Mouse (Mus musculus): ENCODE measurements around the gene Mapk1ip1l.

Gene Mapk1ip1l

DNA sequence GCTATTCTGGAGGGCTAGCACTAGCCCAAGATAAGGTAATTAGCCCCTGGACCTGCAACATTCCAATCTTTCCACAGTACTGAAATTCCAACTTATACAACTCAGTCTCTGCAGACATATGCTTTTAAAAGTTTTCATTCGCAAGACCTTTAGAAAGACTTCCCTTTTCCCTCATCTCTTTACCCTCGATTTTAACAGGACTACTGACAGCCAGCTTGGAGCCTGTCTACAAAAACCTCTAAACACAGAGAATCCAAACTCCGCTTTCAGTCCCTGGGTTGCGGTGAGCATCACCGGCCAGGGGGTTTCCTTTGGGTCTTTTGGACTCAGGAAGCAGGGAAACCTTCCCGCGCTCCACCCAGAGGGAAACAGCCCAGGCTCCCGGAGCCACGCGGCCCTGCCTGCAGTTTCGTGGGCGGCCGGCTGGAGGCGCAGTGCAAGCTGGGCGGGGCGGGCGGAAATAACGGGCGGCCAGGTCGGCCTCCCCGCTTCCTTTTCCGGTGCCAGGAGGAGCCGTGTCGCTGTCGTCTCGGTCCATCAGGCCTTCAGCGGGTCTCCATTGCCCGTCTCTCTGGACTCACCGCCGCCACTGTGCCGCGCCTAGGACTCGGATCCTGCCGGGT, at the start of gene Mapk1ip1l:
Gene Mapk1ip1l (plus strand): TSS at position 482 of the 623 bp plus-strand sequence.
- in situ Hi-C loops (cut with MseI, MboI): no loop called here

DNA sequence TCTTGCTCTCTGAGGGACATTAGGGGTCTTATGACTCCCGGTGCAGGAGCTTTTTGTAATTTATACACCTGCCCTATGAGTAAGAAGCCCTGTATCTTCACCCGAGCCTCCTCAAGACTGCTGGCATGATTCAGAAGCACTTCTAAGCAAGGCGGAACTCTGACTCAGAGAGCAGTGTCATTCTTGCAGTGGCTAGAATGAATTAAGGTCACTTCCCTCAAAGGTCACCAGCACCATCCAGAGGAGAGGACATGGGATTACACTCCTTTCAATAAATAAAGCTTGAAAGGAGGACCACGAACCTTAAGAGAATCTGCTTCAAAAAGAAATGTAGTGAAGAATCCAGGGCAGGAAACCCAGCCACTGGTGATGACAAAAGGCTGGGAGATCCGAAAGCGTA, 48.2 kb upstream of the Mapk1ip1l start:
- in situ Hi-C loops (cut with MseI, MboI): no loop called here

DNA sequence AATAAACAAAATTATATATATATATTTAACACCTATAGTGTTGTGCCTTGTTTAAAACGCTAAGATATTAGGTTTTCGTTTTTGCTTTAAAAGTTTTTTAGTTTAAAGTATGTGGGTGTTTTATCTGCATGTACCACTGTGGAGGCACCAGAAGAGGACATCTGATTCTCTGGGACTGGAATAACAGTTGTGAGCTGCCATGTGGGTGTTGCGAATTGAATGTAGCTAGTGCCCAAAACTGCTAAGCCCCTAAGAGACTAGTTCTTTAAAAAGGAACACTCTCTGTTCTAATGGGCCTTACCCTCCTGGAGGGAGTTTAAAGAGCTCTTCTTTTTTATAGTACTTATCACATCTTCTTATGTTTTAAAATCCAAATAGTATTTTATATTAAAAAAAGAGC, 33.2 kb upstream of the Mapk1ip1l start:
- in situ Hi-C loops (cut with MseI, MboI): no loop called here

DNA sequence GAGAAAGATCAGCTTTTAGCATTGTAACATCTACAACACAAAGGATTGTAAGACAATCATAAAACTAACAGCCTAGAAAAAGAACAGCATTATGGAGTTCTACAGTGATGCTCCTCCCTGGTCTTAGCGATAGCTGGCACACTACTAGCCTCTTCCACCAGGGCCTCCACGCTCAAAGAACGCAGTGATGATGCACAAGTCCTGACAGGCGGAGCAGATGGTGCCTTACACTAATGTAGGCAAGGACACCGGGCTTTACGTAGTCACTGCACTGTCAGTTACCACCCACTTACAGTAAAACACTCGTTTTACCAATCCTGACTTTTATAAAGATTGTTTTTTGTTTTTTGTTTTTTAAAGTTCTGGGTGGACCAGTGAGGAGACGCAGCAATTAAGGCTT, 32.2 kb upstream of the Mapk1ip1l start:
- in situ Hi-C loops (cut with MseI, MboI): no loop called here

DNA sequence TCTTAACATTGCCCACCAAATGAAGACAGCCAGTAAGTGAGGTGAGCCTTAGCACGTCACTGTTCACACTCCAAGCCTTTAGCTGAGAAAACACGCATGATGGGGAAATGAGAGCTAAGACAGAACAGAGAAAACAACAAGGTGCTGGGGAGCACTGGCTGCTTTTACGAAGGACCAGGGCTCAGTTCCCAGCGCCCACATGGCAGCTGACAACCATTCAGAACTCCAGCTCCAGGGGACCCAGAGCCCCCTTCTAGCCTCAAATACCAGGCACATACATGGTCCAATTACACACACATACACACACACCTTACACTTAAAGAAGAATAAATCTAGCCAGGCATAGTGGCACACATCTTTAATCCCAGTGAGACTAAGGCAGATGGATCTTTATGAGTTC, 29.0 kb upstream of the Mapk1ip1l start:
- in situ Hi-C loops (cut with MseI, MboI): no loop called here

DNA sequence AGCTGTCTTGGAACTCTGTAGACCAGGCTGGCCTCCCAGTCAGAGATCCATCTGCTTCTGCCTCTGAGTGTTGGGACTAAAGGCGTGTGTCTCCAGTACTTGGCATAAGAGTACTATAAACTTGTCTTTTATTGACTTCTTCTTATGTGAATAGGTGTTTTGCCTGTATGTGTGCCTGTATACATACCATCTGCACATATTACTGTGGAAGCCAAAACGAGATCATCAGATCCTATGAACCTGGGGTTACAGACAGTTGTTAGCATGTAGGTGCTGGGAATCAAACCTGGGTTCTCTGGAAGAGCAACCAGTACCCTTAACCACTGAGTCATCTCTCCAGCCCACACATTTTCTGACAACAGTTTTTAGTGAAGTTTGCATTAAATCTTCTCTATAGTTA, 28.4 kb upstream of the Mapk1ip1l start:
- in situ Hi-C loops (cut with MseI, MboI): no loop called here

DNA sequence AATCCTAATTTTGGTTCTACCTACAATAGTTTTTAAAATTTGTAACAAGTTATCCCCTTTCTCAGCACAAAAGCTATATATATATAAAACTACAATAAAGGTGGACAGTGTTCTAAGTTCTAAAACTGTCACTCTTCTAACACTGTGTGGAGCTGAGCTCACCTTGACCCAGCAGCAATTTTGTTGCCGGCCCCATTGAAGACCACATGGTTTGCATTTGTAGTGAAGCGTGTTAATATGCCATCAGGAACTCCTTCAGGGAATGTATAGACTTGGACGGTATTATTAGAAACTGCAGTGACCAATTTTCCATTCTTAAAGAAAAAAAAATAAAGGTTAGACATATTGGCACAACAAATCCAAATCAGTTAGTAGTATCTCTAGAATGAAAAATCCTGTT, 24.3 kb upstream of the Mapk1ip1l start:
- in situ Hi-C loops (cut with MseI, MboI): no loop called here

DNA sequence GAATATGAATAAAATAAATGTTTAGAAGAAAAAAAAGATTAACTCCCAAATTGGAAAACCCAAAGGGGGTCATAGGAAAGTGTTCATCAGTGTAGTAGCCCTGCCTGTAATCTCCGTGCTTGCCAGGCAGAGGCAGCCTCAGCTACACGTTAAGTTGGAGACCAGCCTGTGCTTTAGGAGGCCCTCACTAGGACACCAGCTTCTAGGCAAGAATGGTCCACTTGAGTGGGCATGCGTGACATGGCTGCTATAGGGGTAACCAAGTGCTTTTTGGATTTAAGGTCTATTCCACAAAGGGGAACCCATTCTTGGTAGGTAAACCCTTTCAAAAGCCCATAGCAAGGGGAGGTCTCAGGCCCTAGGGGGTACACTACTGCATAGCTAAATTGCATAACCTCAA, 22.6 kb upstream of the Mapk1ip1l start:
- in situ Hi-C loops (cut with MseI, MboI): no loop called here

DNA sequence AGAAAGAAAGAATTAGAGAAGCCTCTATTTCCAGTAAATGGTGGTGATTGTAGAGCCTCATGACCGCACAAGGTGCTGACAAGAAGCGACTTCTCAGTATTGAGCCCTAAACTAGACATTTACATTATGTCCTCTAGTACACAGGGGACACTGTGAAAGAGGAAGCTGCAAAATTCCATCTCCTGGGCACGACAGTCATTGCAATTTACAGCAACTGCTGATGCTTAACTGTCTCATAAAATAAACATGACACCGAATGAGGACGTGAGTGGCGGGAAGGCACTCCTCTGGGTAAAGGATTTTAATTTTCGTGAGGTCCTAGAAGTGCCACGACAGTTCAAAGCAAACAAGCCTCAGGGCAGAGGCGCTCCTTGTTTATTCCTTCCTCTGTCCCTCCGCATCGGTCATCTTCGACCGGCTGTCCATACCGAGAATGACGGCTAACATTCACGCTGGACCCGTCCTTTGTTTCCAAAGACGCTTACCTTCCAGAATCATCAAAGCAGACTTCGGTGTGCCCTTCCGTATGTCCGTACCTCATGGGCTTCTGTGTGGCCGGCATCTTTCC, 21.9 kb upstream of the Mapk1ip1l start:
- in situ Hi-C loops (cut with MseI, MboI): no loop called here

DNA sequence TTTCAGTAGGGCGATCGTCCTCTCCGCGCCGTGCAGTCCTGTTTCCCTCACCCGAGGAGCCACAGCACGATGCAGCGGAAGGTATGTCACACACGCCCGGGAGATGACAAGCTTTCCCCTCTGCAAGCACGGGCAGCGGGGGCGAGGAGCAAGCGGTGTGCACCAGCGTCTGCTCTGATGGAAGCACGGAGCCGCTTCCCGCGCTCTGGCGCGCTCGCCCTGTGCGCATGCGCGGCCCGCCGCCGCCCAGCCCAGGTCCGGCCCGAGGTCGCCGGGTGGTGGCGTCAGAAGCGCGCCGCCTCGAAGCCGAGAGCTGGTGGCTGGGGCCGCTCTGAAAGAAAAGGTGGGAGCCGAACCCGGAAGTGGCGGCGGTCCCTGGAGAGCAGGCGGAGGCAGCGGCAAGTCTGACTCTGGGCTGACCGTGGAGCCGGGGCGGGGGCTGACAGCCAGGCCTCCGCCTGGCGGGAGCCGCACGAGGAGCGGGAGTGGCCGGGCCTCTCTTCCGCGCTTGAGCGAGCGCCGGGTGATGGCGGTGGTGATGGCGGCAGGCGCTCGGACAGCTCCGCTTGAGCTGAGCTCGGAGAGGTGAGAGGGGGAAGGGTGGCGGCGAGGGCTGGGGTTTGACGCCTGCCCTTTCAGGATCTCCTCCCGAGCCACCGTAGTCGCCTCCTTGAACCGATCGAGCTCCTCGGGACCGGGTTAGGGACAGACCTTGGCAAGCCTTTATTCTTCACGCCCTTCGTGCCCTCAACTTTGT, 21.3 kb upstream of the Mapk1ip1l start, which contains the start of the genes Wdhd1 and Socs4:
Gene Wdhd1 (minus strand): TSS at position 221 of the 757 bp plus-strand sequence.
Gene Socs4 (plus strand): TSS at position 295 of the 757 bp plus-strand sequence.
- in situ Hi-C loops (cut with MseI, MboI): no loop called here

DNA sequence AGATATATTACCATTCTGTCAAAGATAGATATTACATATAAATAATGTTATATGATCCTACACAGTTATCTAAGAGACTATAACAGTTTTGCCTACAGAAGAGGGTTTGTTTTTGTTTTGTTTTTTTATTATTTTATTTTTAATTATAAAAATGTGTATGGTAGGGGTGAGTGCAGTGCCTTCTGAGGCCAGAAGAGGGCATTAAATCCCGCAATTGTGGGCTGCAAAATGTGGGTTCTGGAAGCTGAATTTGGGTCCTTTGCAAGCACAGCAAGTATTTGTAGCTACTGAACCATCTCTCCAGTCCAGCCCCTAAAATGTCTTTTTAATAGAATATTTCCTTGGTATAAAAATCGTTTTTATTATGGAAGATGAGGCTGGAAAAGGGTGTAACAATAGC, 19.0 kb upstream of the Mapk1ip1l start:
- in situ Hi-C loops (cut with MseI, MboI): no loop called here

DNA sequence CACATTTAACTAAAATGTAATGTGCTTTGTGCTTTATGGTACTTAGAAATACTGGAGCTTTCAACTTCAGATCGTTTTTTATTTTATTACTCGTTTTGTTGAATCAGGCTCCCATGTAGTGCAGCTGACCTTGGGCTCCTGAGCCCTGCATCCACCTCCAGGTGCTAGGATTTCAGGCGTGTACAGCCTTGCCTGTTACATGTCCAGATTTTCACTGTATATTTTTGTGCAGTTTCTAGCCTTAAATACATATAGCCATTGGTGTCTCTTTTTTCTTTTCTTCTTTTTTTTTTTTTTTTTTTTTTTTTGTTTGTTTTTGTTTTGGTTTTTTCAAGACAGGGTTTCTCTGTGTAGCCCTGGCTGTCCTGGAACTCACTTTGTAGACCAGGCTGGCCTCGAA, 16.5 kb upstream of the Mapk1ip1l start:
- in situ Hi-C loops (cut with MseI, MboI): no loop called here

DNA sequence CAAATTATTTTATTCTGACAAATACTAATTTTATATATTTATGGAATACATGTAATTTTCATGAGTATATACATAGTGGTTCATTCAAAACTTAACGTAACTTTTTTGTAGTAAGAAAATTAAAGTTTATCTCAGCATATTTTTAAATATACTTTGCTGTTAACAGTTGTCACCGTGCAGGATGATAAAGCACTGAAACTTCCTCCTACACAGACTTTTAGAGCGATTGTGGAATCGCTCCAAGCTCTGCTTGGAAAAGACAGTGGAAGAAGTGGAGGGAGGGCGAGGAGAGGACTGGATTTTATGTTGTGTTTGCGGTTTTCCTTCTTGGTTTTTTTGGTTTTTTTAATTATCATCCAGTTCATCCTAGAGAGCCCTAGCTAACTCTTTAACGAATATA, 14.5 kb upstream of the Mapk1ip1l start:
- in situ Hi-C loops (cut with MseI, MboI): no loop called here

DNA sequence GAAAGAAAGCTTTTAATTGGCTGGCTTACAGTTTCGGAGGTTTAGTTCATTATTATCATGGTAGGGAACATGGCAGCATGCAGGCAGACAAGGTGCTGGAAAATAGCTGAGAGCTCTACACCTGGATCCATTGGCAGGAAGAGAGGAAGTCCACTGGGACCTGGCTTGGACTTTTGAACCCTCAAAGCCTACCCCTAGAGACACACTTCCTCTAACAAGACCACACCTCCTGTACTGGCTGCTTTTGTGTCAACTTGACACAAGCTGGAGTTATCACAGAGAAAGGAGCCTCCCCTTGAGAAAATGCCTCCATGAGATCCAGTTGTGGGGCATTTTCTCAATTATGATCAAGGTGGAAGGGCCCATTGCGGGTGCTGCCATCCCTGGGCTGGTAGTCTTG, 12.8 kb upstream of the Mapk1ip1l start:
- in situ Hi-C loops (cut with MseI, MboI): no loop called here

DNA sequence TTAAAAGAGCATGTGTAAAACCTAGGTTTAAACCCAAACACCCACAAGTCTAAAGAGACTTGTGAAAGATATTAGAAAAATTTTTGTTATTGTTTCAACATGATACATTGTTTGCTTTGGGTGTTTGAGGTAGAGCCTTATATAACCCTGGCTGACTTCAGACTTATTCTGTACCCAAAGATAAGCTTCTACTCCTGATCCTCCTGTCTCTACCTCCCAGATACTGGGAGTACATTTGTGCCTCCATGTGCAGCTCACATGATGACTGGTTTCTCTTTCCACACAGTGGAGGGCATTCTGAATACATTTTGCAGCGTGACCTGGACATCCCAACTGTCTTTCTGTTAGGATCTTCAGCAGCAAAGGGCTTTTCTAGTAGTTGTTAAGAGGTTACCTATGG, 11.9 kb upstream of the Mapk1ip1l start:
- in situ Hi-C loops (cut with MseI, MboI): no loop called here

DNA sequence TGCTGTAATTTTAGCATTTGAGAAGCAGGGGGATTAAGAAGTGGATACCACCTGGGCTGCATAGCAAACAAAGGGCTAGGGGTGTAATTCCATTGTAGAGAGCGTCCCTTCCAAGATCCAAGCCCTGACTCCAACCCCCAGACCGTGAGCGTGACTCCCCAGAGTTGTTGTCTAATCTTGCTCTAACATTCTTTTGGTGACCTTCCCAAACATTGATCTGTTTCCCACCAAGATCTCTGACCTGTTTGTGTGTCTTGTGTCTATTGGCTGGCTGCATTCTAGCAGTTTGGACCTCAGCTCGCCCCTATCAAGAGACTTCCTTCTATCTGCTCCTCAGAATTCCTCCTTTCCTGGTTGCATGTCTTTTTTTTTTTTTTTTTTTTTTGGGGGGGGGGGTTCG, 11.0 kb upstream of the Mapk1ip1l start:
- in situ Hi-C loops (cut with MseI, MboI): no loop called here

DNA sequence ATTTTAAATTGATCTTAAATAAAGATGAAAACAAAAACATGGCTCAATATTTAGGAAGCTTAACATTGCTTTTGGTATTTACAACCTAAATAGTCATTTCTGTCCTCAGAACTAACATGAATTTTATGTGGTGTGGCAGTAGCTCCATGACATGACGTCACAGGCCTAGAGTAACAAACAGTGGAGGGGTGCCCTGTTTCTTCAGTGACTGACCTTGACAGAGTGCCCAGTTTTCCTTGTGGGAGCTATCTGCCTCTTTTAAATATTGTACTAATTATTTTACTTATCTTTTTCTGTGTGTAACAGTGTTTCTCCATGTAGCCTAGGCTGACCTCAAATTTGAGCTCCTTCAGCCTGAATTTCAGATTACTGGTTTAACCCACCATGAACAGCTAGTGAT, 6.3 kb upstream of the Mapk1ip1l start:
- in situ Hi-C loops (cut with MseI, MboI): no loop called here

DNA sequence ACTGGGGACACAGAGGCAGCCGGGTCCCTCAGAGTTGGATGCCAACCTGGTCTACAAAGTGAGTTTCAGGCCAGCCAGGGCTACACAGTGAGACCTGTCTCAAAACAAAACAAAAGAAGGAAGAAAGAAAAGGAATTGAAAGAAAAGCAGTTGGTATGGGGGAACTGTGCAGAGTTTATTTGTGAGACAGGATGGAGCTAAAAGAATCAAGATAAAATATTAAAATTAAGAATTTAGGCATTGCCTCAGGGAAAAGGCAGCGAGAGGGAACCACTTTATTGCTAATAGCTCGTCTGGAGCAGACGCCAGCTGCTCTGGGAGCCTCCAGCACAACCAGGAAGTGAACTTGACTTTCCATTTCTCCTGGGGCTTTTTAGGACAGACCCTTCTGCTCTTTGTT, 3.9 kb upstream of the Mapk1ip1l start:
- in situ Hi-C loops (cut with MseI, MboI): no loop called here

DNA sequence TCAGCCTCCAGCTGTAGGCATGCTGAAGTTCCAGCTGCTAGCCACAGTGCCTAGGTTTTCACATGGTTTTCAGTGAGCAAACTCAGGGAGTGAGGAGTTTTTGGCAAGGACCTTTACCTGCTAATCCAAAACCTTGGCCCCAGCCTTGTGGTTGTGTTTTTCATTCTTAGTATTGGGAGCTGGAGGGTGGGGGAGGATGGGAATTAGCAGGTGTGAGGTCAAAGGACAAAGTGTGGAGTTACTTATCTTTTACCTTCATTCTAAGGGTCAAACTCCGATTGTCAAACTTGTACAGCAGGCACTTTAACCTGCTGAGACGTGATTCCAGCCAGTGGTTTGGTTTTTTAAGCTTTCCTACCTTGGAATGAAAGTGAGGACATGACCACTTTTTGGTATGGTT, 1.8 kb upstream of the Mapk1ip1l start:
- in situ Hi-C loops (cut with MseI, MboI): no loop called here

DNA sequence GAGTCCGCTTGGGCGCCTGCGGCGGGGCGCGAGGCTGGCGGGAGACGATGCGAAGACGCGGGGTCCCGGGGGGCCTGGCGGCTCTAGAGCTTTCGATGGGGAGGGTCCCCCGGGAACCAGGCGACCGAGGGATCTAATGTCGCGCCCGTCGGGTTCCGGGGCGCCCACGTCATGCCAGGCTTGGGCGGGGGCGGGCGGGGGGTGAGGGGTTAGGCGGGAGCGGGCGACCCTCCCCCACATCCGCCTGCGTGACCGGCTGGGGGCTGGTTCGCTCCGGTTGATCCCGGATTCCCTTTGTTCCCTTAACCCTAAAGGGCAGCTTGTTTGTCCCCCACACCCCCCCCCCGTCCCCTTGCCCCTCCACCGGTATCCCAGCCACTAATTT, 334 bp downstream of the Mapk1ip1l start:
- in situ Hi-C loops (cut with MseI, MboI): no loop called here

DNA sequence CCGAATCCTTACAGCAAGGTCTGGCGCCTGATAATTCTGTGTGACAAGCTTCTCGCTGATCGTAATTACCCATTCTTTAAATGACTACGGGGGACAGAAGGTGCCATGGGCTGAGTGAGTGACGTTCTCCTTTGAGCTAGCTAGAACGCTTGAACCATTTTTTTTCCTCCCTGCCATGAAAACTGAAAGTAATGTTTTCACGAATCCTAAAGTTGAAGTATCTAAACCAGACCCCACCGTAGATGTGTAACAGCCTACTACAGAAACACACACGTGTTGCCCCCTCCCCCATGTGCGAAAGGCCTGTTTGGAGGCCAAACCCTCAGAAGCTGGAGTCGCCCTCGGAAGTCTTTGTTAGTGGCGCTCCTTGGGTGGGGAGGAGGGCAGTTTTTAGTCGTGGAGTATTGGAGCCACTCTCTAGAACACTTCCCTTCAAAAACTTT, 774 bp downstream of the Mapk1ip1l start:
- in situ Hi-C loops (cut with MseI, MboI): no loop called here

DNA sequence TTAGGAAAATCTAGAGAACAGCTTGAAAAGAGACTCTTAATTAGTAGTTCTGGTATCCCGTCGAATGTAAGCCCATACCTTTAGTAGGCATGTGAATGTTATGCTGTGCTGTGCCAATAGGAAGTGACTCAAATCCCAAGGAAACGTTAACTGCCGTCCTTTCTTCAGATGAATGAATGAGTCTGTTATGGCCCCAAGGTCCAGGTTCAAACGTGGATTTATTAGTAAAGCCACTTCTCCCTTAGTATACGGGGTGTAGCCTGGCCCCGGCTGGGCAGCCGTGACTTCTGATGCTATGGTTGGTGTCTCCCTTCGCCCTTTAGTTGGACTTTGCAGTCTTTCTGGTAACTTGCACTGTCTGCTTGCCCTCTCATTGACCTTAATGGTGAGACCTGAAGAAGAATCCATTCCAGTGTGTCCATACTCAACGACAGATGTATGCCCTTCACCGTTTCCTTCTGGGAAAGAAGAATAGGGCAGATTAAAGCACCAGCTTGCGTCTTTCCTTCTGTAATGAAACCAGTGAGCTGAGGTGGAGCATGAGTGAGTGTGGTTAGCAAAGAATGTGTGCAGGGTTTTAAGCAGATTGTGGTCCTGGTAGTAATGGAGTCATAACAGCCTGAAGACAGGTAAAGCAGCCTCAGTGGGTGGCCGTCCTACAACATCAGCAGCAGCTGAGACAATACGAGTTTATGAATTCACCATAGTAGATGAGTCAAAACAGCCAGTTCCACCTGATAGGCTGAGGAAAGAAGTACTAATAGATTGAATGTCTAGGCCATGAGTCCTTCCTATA, 5.0 kb downstream of the Mapk1ip1l start:
- in situ Hi-C loops (cut with MseI, MboI): no loop called here

Measured in mouse trophoblast stem cell (cell line).